Mouse (Mus musculus) embryonic facial prominence, embryonic 14.5 days (tissue): ENCODE results near the gene Hist1h4k. TPM values are rescaled to one million over a fixed set of nuclear protein-coding genes. Genes with fewer than 3 reads are reported as not detected.
"Not testable (repeated sequence)": the region's sequence is repeated elsewhere in the genome, so short reads cannot be mapped to it uniquely, and the experiment has no call there.

Experiments
- ATAC-seq: fragments of 200-750 bp; cut with Nextera tagmentation; 2 replicates; pipeline ENCODE4 v1.8.0; 2017; ENCODE audit warnings: low read depth, moderate number of reproducible peaks, moderate TSS enrichment
- DNase-seq: peaks from one replicate; pipeline ENCODE4 v3.0.0-alpha.2; 2015; ENCODE audit warnings: low spot score
- H3K27ac ChIP-seq: fragments of 300-500 bp; sonication (generic); replicated peaks from 2 replicates; pipeline ENCODE4 v1.5.1; 2014; ENCODE audit warnings: low read depth, mild to moderate bottlenecking, low read length, moderate library complexity
- H3K27me3 ChIP-seq: fragments of 300-500 bp; sonication (generic); replicated peaks from 2 replicates; pipeline ENCODE4 v1.6.1; 2014; ENCODE audit warnings: low read length; ENCODE audit not compliant: control insufficient read depth, insufficient read depth
- H3K36me3 ChIP-seq: fragments of 300-500 bp; sonication (generic); 2 replicates; pipeline ENCODE4 v1.6.1; 2014; ENCODE audit warnings: low read length, mixed read lengths; ENCODE audit not compliant: control insufficient read depth, insufficient read depth
- H3K4me1 ChIP-seq: fragments of 300-500 bp; sonication (generic); 2 replicates; pipeline ENCODE4 v1.6.1; 2014; ENCODE audit warnings: antibody characterized with exemption, low read length; ENCODE audit not compliant: control insufficient read depth, insufficient read depth
- H3K4me2 ChIP-seq: fragments of 300-500 bp; sonication (generic); 2 replicates; pipeline ENCODE4 v1.6.1; 2014; ENCODE audit warnings: low read depth, mild to moderate bottlenecking, low read length, moderate library complexity, mixed read lengths
- H3K4me3 ChIP-seq: fragments of 300-500 bp; sonication (generic); 2 replicates; pipeline ENCODE4 v1.5.1; 2014; ENCODE audit warnings: low read depth, mild to moderate bottlenecking, low read length
- H3K9ac ChIP-seq: fragments of 300-500 bp; sonication (generic); 2 replicates; pipeline ENCODE4 v1.6.1; 2014; ENCODE audit warnings: low read depth, mild to moderate bottlenecking, low read length, moderate library complexity, mixed read lengths
- H3K9me3 ChIP-seq: fragments of 300-500 bp; sonication (generic); 2 replicates; pipeline ENCODE4 v1.6.1; 2016; ENCODE audit warnings: low read length; ENCODE audit not compliant: control insufficient read depth
- WGBS: fragments of 180-500 bp; shearing (Covaris S2); extraction: QIAGEN DNeasy Blood & Tissue Kit; methylation state at CpG from one replicate; pipeline ENCODE4 v1.1.7; 2014; 5-methylcytosine and 5-hydroxymethylcytosine counted together
- polyA plus RNA-seq: library from polyadenylated mRNA; unstranded; fragments of >200 nt; fragmentation: Nextera tagmentation; extraction: Ambion mirVana; gene quantifications from 2 replicates; pipeline ENCODE4 v1.2.1, GENCODE M21; 2014

The Hist1h4k gene
- polyA plus RNA-seq, 1 experiment from 2014 or later = 3.8 TPM

GRCm38 (mm10) chr13:21727948-21728572, 22.2 kb downstream of the Hist1h4k start:
- Histone ChIP-seq H3K4me3 (no peak overlapping the region), H3K9me3 (no peaks in the 10 kb centered on the region), H3K27me3 (no peaks in the 10 kb centered on the region), H3K27ac (no peak overlapping the region), H3K9ac (no peak overlapping the region), H3K36me3 (no peaks in the 10 kb centered on the region), H3K4me1 (no peaks in the 10 kb centered on the region), H3K4me2 (no peak overlapping the region)
- DNase-seq (no peak), ATAC-seq (no peak)
- WGBS = 38% methylated on average over 10 of the region's 11 CpGs

DNA sequence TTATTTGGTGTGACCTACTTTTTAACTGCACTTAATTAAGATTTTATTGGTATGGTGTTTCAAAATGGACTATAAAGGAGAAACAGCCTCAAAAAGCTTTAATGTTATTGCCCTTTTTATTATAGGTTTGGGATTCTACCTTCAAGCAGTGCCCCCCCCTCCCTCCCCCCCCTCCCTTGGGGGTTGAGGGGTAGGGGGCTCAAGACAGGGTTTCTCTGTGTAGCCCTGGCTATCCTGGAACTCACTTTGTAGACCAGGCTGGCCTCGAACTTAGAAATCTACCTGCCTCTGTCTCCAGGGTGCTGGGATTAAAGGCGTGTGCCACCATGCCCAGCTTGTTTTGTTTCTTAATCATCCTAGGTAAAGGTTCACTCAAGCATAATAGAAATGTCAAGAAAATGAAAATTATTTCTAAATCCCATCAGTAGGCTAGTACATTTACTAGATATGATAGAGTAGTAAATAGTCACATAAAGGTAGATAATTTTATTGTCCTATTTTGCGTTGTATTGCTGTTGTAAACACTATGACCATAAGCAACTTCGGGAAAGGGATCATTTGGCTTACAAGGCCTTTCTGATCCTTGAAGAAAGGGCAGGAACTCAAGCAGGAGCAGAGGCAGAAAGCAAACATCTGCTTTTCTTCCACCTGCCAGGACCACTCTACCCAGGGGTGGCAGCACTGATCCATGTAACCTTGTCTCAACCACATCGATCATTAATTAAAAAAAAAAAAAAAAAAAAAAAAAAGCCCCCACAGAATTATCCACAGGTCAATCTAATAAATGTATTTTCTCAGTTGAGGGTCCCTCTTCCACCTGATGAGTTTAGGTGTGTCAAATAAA, 27.1 kb downstream of the Hist1h4k start:
- Histone ChIP-seq H3K9ac (peak overlapping the region; percentile 62; the same call in 1 of the 2 replicates), H3K27ac (peak overlapping the region; percentile 86), H3K4me3 (0 out of 2 replicates have a peak overlapping the region, but pooled peaks have one; percentile 42), H3K36me3 (no peaks in the 10 kb centered on the region), H3K4me2 (peak overlapping the region; percentile 52), H3K4me1 (peaks cover 16% of the 10 kb centered on the region), H3K9me3 (no peaks in the 10 kb centered on the region), H3K27me3 (no peaks in the 10 kb centered on the region)
- WGBS = 27% methylated on average over 5 of the region's 5 CpGs
- DNase-seq = no peak
- ATAC-seq = no peak

DNA sequence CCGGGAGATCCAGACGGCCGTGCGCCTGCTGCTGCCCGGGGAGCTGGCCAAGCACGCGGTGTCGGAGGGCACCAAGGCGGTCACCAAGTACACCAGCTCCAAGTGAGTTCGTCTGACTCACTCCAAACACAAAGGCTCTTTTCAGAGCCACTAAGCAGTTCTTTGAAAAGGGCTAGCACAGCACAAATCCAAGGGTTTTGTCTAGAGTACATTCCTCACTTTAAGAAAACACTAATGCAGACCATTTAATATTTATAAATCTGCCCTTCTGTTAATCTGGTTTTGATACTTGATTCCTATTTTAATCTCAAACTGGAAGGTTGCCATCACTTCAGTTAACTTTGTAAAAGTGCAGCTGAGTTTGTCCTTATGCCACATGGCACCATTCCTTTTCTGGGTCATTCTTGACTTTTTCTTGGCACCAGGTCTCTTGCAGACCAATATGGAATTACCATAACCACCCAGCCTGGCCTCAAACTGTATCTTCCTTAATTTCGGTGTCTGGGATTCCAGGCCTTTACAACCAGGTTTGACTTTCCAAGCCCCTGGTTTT, 27.9 kb downstream of the Hist1h4k start:
- Histone ChIP-seq H3K4me3 (peak overlapping the region; percentile 42), H3K9ac (peak overlapping the region; percentile 62), H3K4me2 (peak overlapping the region; percentile 52), H3K27ac (peak overlapping the region; percentile 86), H3K4me1 (peaks cover 19% of the 10 kb centered on the region), H3K27me3 (no peaks in the 10 kb centered on the region), H3K36me3 (no peaks in the 10 kb centered on the region), H3K9me3 (no peaks in the 10 kb centered on the region)
- peak; percentile 64 for DNase-seq
- no peak; the same call in 1 of the 2 replicates for ATAC-seq
- 5% methylated on average over 4 of the region's 11 CpGs for WGBS

GRCm38 (mm10) chr13:21721757-21722372, 28.4 kb downstream of the Hist1h4k start, which contains the start of gene Hist1h2bm:
TSS of gene Hist1h2bm (plus strand) at chr13:21722044.
- H3K27me3 ChIP-seq, H3K36me3 ChIP-seq, H3K9me3 ChIP-seq: not testable (repeated sequence)
- H3K9ac ChIP-seq = peak within 1 kb of the TSS; percentile 62
- peaks cover 20% of the 10 kb centered on the region for H3K4me1 ChIP-seq
- ATAC-seq (peak; percentile 97), DNase-seq (peak; percentile 98)
- peak within 1 kb of the TSS; percentile 52 for H3K4me2 ChIP-seq
- H3K4me3 ChIP-seq = peak within 1 kb of the TSS; percentile 42
- WGBS = under 1% methylated on average over 19 of the region's 37 CpGs
- H3K27ac ChIP-seq = peak within 1 kb of the TSS; percentile 88

GRCm38 (mm10) chr13:21721107-21721756, 29.1 kb downstream of the Hist1h4k start:
- not testable (repeated sequence) for H3K9me3 ChIP-seq, H3K27me3 ChIP-seq, DNase-seq, H3K36me3 ChIP-seq
- H3K4me1 ChIP-seq = peaks cover 21% of the 10 kb centered on the region
- peak overlapping the region; percentile 60 for H3K9ac ChIP-seq
- ATAC-seq = peak; percentile 2; the same call in 1 of the 2 replicates
- H3K27ac ChIP-seq = peak overlapping the region; percentile 88
- 3% methylated on average over 15 of the region's 44 CpGs for WGBS
- H3K4me3 ChIP-seq = peak overlapping the region; percentile 42
- H3K4me2 ChIP-seq = peak overlapping the region; percentile 52

- Histone ChIP-seq H3K36me3 (no peaks in the 10 kb centered on the region), H3K4me1 (peaks cover 28% of the 10 kb centered on the region), H3K9me3 (no peaks in the 10 kb centered on the region), H3K4me2 (peak overlapping the region; percentile 66), H3K27ac (peak overlapping the region; percentile 90), H3K27me3 (no peaks in the 10 kb centered on the region), H3K4me3 (peak overlapping the region; percentile 48), H3K9ac (peak overlapping the region; percentile 73)
- DNase-seq (no peak), ATAC-seq (no peak)
- WGBS = 42% methylated on average over 4 of the region's 4 CpGs
Measured at GRCm38 (mm10) chr13:21718381-21719080, 31.8 kb downstream of the Hist1h4k start.

DNA sequence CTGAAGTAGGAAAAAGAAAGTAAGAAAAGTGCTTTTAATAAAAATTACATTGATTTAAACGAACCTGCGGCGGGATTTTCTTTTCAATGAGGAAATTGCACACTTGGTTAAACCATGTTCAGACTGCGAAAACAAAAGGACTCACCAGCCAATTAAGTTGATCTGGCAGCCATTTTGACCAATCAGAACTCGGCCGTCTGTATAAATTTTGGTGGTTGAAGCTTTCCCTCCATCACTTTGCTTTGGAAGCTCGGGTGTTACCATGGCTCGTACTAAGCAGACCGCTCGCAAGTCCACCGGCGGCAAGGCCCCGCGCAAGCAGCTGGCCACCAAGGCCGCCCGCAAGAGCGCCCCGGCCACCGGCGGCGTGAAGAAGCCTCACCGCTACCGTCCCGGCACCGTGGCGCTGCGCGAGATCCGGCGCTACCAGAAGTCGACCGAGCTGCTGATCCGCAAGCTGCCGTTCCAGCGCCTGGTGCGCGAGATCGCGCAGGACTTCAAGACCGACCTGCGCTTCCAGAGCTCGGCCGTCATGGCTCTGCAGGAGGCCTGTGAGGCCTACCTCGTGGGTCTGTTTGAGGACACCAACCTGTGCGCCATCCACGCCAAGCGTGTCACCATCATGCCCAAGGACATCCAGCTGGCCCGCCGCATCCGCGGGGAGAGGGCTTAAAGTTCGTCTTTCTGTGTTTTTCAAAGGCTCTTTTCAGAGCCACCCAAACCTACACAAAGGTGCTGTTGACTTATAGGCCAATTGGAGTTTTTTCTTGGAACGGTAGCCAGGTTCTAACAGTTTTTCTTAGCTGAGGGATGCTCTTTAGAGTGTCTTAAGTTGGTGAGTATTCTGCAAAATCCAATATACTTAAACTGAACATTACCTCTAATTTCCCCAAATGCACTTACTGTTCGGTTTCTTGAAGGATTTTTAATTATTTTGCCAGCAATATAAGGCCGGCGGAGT, 32.6 kb downstream of the Hist1h4k start, which contains the start of gene Hist1h3h:
Gene Hist1h3h, plus strand, starts transcription at position 263 of the 961 bp plus-strand sequence.
- not testable (repeated sequence) for H3K27me3 ChIP-seq, H3K9me3 ChIP-seq, H3K36me3 ChIP-seq
- H3K27ac ChIP-seq = peak within 1 kb of the TSS; percentile 93
- H3K9ac ChIP-seq = peak within 1 kb of the TSS; percentile 73
- under 1% methylated on average over 20 of the region's 56 CpGs for WGBS
- ATAC-seq = peak; percentile 42
- H3K4me2 ChIP-seq = peak within 1 kb of the TSS; percentile 75
- peak; percentile 97 for DNase-seq
- H3K4me1 ChIP-seq = peaks cover 27% of the 10 kb centered on the region
- H3K4me3 ChIP-seq = peak within 1 kb of the TSS; percentile 48
